Mouse (Mus musculus) embryonic facial prominence, embryonic 13.5 days (tissue): Measurements from ENCODE around the gene Ythdf2. TPM values are rescaled to one million over a fixed set of nuclear protein-coding genes. Genes with fewer than 3 reads are reported as not detected.
"Not testable (repeated sequence)": the region's sequence is repeated elsewhere in the genome, so short reads cannot be mapped to it uniquely, and the experiment has no call there.

ENCODE experiments used
- ATAC-seq: fragments of 200-750 bp; cut with Nextera tagmentation; 2 replicates; pipeline ENCODE4 v1.8.0; 2017; ENCODE audit warnings: low read depth; ENCODE audit not compliant: insufficient number of reproducible peaks, insufficient read depth, low FRiP score, low TSS enrichment
- H3K27ac ChIP-seq: fragments of 300-500 bp; sonication (generic); 2 replicates; pipeline ENCODE4 v1.5.1; 2015; ENCODE audit warnings: moderate library complexity, mild to moderate bottlenecking, inconsistent platforms
- H3K27me3 ChIP-seq: fragments of 300-500 bp; sonication (generic); 2 replicates; pipeline ENCODE4 v1.6.1; 2015; ENCODE audit warnings: mild to moderate bottlenecking, inconsistent platforms
- H3K36me3 ChIP-seq: fragments of 300-500 bp; sonication (generic); 2 replicates; pipeline ENCODE4 v1.6.1; 2015; ENCODE audit warnings: mild to moderate bottlenecking, inconsistent platforms
- H3K4me1 ChIP-seq: fragments of 300-500 bp; sonication (generic); 2 replicates; pipeline ENCODE4 v1.6.1; 2015; ENCODE audit warnings: inconsistent platforms
- H3K4me2 ChIP-seq: fragments of 300-500 bp; sonication (generic); 2 replicates; pipeline ENCODE4 v1.6.1; 2015; ENCODE audit warnings: moderate library complexity, mild to moderate bottlenecking, inconsistent platforms
- H3K4me3 ChIP-seq: fragments of 300-500 bp; sonication (generic); 2 replicates; pipeline ENCODE4 v1.5.1; 2015; ENCODE audit warnings: mild to moderate bottlenecking, inconsistent platforms
- H3K9ac ChIP-seq: fragments of 300-500 bp; sonication (generic); 2 replicates; pipeline ENCODE4 v1.6.1; 2015; ENCODE audit warnings: mild to moderate bottlenecking, inconsistent platforms
- H3K9me3 ChIP-seq: fragments of 300-500 bp; sonication (generic); 2 replicates; pipeline ENCODE4 v1.6.1; 2016; ENCODE audit warnings: inconsistent platforms
- WGBS: fragments of 180-500 bp; shearing (Covaris S2); methylation state at CpG from one replicate; pipeline ENCODE4 v1.1.7; 2015; ENCODE audit warnings: mixed read lengths; 5-methylcytosine and 5-hydroxymethylcytosine counted together
- polyA plus RNA-seq: library from polyadenylated mRNA; unstranded; fragments of >200 nt; fragmentation: Nextera tagmentation; extraction: Ambion mirVana; gene quantifications from 2 replicates; pipeline ENCODE4 v1.2.1, GENCODE M21; 2015

Ythdf2 gene
- polyA plus RNA-seq, 1 experiment from 2014 or later = 124 TPM

DNA sequence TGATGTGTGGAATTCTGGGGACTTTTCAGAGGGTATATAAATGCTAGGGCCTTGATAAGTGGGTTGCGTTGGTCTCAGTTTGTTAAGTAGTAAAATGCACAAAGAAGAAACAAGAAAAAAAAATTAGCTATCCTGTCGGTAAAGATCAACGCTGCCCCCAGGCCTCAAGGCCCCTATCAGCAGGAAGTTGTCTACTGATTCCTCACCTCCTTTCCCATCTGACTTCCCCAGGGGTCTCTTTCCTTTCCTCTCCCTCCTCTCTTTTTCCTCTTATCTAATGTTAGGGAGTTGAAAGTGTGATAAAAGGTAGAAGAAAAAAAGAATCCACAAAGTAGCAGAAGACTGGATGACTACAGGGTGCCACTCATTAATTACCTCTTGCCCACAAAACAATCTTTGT, 28.3 kb upstream of the Ythdf2 start:
- Histone ChIP-seq H3K4me2 (no peak overlapping the region), H3K4me3 (no peak overlapping the region), H3K4me1 (no peaks in the 10 kb centered on the region), H3K27ac (no peak overlapping the region), H3K27me3 (no peaks in the 10 kb centered on the region), H3K36me3 (peaks cover 77% of the 10 kb centered on the region), H3K9me3 (no peaks in the 10 kb centered on the region), H3K9ac (no peak overlapping the region)
- ATAC-seq = no peak
- 81% methylated on average over 3 of the region's 3 CpGs for WGBS

- Histone ChIP-seq H3K9ac (no peak overlapping the region), H3K27me3 (no peaks in the 10 kb centered on the region), H3K4me1 (no peaks in the 10 kb centered on the region), H3K9me3 (no peaks in the 10 kb centered on the region), H3K36me3 (peaks cover 87% of the 10 kb centered on the region), H3K4me2 (no peak overlapping the region), H3K4me3 (no peak overlapping the region), H3K27ac (no peak overlapping the region)
- 92% methylated on average over 4 of the region's 4 CpGs for WGBS
- no peak for ATAC-seq
Observed at GRCm38 (mm10) chr4:132238356-132238755, 26.3 kb upstream of the Ythdf2 start.

GRCm38 (mm10) chr4:132234710-132235109, 22.6 kb upstream of the Ythdf2 start:
- no peak overlapping the region for H3K27ac ChIP-seq
- H3K9me3 ChIP-seq = no peaks in the 10 kb centered on the region
- no peak overlapping the region for H3K4me3 ChIP-seq
- H3K9ac ChIP-seq = no peak overlapping the region
- H3K27me3 ChIP-seq = no peaks in the 10 kb centered on the region
- no peaks in the 10 kb centered on the region for H3K4me1 ChIP-seq
- WGBS = 91% methylated on average over 8 of the region's 8 CpGs
- no peak for ATAC-seq
- H3K4me2 ChIP-seq = no peak overlapping the region
- peaks cover 89% of the 10 kb centered on the region for H3K36me3 ChIP-seq

DNA sequence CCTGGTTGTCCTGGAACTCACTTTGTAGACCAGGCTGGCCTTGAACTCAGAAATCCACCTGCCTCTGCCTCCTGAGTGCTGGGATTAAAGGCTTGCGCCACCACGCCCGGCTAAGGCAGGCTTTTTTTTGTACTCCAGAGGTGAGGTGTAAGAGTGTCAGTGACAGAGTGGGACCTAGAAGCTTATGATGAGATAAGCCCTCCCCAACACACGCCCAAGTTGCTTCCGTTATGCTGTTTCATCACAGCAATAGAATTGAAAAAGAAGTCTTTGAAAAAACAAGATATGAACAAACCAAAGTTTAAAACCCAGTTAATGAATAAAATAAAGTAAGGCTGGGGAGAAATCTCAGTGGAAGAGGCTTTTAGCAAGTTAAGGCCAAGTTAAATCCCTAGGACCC, 18.3 kb upstream of the Ythdf2 start:
- H3K36me3 ChIP-seq = peaks cover 96% of the 10 kb centered on the region
- no peak for ATAC-seq
- WGBS = 97% methylated on average over 5 of the region's 5 CpGs
- H3K4me3 ChIP-seq = no peak overlapping the region
- no peak overlapping the region for H3K9ac ChIP-seq
- no peak overlapping the region for H3K4me2 ChIP-seq
- H3K4me1 ChIP-seq = no peaks in the 10 kb centered on the region
- H3K27ac ChIP-seq = no peak overlapping the region
- H3K27me3 ChIP-seq = no peaks in the 10 kb centered on the region
- no peaks in the 10 kb centered on the region for H3K9me3 ChIP-seq

GRCm38 (mm10) chr4:132222001-132222400, 9.9 kb upstream of the Ythdf2 start:
- WGBS = 95% methylated on average over 5 of the region's 5 CpGs
- H3K36me3 ChIP-seq = peaks cover 49% of the 10 kb centered on the region
- not testable (repeated sequence) for H3K9me3 ChIP-seq, H3K4me2 ChIP-seq, H3K9ac ChIP-seq, H3K4me3 ChIP-seq, H3K4me1 ChIP-seq, ATAC-seq, H3K27ac ChIP-seq, H3K27me3 ChIP-seq

- ATAC-seq, H3K9me3 ChIP-seq, H3K4me1 ChIP-seq, H3K9ac ChIP-seq, H3K27me3 ChIP-seq, H3K4me3 ChIP-seq, H3K4me2 ChIP-seq, H3K27ac ChIP-seq: not testable (repeated sequence)
- 83% methylated on average over 6 of the region's 6 CpGs for WGBS
- H3K36me3 ChIP-seq = peaks cover 16% of the 10 kb centered on the region
Observed at GRCm38 (mm10) chr4:132218439-132218838, 6.3 kb upstream of the Ythdf2 start.

DNA sequence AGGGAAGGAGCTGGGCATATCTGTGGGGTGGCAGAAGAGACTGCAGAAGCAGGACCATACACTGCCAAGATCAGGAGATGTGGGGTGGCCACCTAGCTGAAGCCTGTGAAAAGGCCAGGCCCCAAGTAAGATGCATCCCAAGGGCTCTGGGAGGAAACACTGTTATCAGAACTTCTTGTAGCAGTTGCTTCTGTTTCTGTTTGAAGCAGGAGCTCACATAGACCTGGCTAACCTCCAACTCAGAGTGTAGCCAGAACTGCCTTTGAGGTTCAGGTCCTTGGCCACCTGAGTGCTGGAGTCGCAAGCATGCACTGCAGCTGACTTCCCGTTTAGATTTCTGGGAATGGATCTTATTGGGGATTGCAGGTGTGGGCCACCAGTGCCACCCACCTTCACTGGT, 5.7 kb upstream of the Ythdf2 start:
- Histone ChIP-seq H3K36me3 (peaks cover 10% of the 10 kb centered on the region), H3K9ac (no peak overlapping the region), H3K27me3 (no peaks in the 10 kb centered on the region), H3K27ac (no peak overlapping the region), H3K4me2 (no peak overlapping the region), H3K4me1 (no peaks in the 10 kb centered on the region), H3K9me3 (no peaks in the 10 kb centered on the region), H3K4me3 (no peak overlapping the region)
- 78% methylated on average over 2 of the region's 2 CpGs for WGBS
- ATAC-seq = no peak

DNA sequence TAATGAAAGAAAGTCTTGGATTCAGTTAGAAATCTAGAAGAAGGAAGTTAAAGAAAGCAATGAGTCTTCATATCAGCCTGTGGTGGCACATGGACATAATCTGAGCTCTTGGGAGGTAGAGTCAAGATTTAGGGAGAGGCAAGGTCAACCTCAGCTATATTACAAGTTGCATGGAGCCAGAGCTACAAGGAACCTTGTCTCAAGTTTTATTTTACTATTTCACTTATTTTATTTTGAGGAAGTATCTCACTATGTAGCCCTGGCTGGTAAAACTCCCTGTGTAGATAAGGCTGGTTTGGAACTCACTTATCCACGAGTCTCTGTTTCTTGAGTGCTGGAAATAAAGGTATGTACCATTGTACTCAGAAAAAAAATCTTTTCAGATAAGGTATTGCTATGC, 4.5 kb upstream of the Ythdf2 start:
- no peaks in the 10 kb centered on the region for H3K4me1 ChIP-seq
- peaks cover 3% of the 10 kb centered on the region; the same call in 1 of the 2 replicates for H3K36me3 ChIP-seq
- no peak overlapping the region for H3K4me3 ChIP-seq
- ATAC-seq = no peak
- no peaks in the 10 kb centered on the region for H3K27me3 ChIP-seq
- no peak overlapping the region for H3K4me2 ChIP-seq
- H3K27ac ChIP-seq = no peak overlapping the region
- H3K9ac ChIP-seq = no peak overlapping the region
- WGBS = 70% methylated on average over 1 of the region's 1 CpGs
- no peaks in the 10 kb centered on the region for H3K9me3 ChIP-seq

DNA sequence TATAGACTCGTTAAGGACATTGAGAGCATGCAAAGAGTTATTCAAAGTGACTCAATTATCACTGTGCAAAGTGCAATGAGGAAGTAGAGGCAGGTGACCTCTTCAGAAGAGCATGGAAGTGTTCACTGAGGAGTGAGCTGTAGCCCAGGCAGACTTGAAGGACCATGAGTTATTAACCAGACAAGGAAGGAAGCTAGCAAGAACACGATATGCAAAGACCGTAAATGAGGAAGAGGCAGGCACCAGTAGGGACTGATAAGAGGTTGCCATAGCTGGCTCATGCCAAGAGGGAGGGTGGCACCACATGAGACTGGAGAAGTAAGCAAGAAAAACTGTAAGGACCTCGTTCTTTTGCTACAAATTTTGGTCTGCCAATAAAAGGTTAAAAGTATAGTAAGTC, 2.7 kb upstream of the Ythdf2 start:
- 77% methylated on average over 4 of the region's 4 CpGs for WGBS
- Histone ChIP-seq H3K36me3 (peaks cover 5% of the 10 kb centered on the region; the same call in 1 of the 2 replicates), H3K9ac (no peak overlapping the region), H3K4me2 (no peak overlapping the region), H3K27ac (no peak overlapping the region), H3K9me3 (no peaks in the 10 kb centered on the region), H3K4me1 (peaks cover 9% of the 10 kb centered on the region), H3K4me3 (no peak overlapping the region), H3K27me3 (no peaks in the 10 kb centered on the region)
- ATAC-seq = no peak

- H3K4me2 ChIP-seq = peak overlapping the region; percentile 90
- under 1% methylated on average over 82 of the region's 89 CpGs for WGBS
- peak; percentile 76 for ATAC-seq
Observed at GRCm38 (mm10) chr4:132211091-132211942, 786 bp downstream of the Ythdf2 start.

GRCm38 (mm10) chr4:132210325-132210724, 1.8 kb downstream of the Ythdf2 start:
- Histone ChIP-seq H3K27me3 (no peaks in the 10 kb centered on the region), H3K36me3 (peaks cover 35% of the 10 kb centered on the region), H3K4me1 (peaks cover 17% of the 10 kb centered on the region), H3K9me3 (no peaks in the 10 kb centered on the region), H3K9ac (peak overlapping the region; percentile 100), H3K4me2 (peak overlapping the region; percentile 90), H3K27ac (no peak overlapping the region), H3K4me3 (peak overlapping the region; percentile 98)
- no peak for ATAC-seq
- WGBS = 53% methylated on average over 2 of the region's 2 CpGs

More at GRCm38 (mm10) chr4:132211091-132211942, 786 bp downstream of the Ythdf2 start:
- peak overlapping the region; percentile 98 for H3K4me3 ChIP-seq
- peaks cover 26% of the 10 kb centered on the region for H3K36me3 ChIP-seq
- no peaks in the 10 kb centered on the region for H3K27me3 ChIP-seq
- peaks cover 17% of the 10 kb centered on the region for H3K4me1 ChIP-seq
- peak overlapping the region; percentile 100 for H3K9ac ChIP-seq
- H3K27ac ChIP-seq = peak overlapping the region; percentile 96
- H3K9me3 ChIP-seq = no peaks in the 10 kb centered on the region

- Histone ChIP-seq H3K4me1 (peaks cover 22% of the 10 kb centered on the region), H3K36me3 (peaks cover 46% of the 10 kb centered on the region), H3K9ac (no peak overlapping the region), H3K27me3 (no peaks in the 10 kb centered on the region), H3K27ac (no peak overlapping the region), H3K9me3 (no peaks in the 10 kb centered on the region), H3K4me3 (no peak overlapping the region), H3K4me2 (peak overlapping the region; percentile 90; the same call in 1 of the 2 replicates)
- WGBS = 85% methylated on average over 2 of the region's 2 CpGs
- no peak for ATAC-seq
Observed at GRCm38 (mm10) chr4:132209299-132209698, 2.8 kb downstream of the Ythdf2 start.
